Mouse (Mus musculus): ENCODE measurements around the gene Hist1h4b. TPM values are rescaled to one million over a fixed set of nuclear protein-coding genes. Genes with fewer than 3 reads are reported as not detected.

The Hist1h4b gene
- total and polyA plus RNA-seq, 2 experiments, result 63.4 TPM; not detected in 1

GRCm38 (mm10) chr13:23740910-23741309 lies 15.9 kb upstream of the Hist1h4b start:
- Histone ChIP-seq H3K36me3 (ENCODE audit: control insufficient read depth, insufficient read depth, low read length) (no peaks in the 10 kb centered on the region), H3K4me3 (ENCODE audit: insufficient read depth, low read depth, low read length) (no peak overlapping the region), H3K4me1 (ENCODE audit: control insufficient read depth, insufficient read depth, low read length) (peaks cover 10% of the 10 kb centered on the region; the same call in 1 of the 2 replicates), H3K9ac (ENCODE audit: low read depth, low read length) (no peak overlapping the region), H3K27ac (replicated peaks; ENCODE audit: insufficient read depth, low read depth, low read length) (no peak overlapping the region), H3K79me2 (ENCODE audit: control insufficient read depth, insufficient read depth, low read length) (no peaks in the 10 kb centered on the region), H3K27me3 (ENCODE audit: control insufficient read depth, insufficient read depth, low read length) (no peaks in the 10 kb centered on the region)
- WGBS, result 70% methylated on average over 5 of the region's 5 CpGs
- no peak for TF ChIP-seq CTCF (IDR thresholded peaks at IDR 0.05; ENCODE audit: low read depth, low read length)
- no peak for TF ChIP-seq POLR2A (IDR thresholded peaks at IDR 0.05; ENCODE audit: extremely low read depth, insufficient read depth, low read length)
- no peak for DNase-seq (ENCODE audit: extremely low read depth, low read depth, low spot score)

- peaks cover 10% of the 10 kb centered on the region; the same call in 1 of the 2 replicates for H3K4me1 ChIP-seq (ENCODE audit: control insufficient read depth, insufficient read depth, low read length)
- H3K27me3 ChIP-seq (ENCODE audit: control insufficient read depth, insufficient read depth, low read length), result no peaks in the 10 kb centered on the region
- no peak overlapping the region for H3K4me3 ChIP-seq (ENCODE audit: insufficient read depth, low read depth, low read length)
- no peaks in the 10 kb centered on the region for H3K79me2 ChIP-seq (ENCODE audit: control insufficient read depth, insufficient read depth, low read length)
- no peaks in the 10 kb centered on the region for H3K36me3 ChIP-seq (ENCODE audit: control insufficient read depth, insufficient read depth, low read length)
- H3K9ac ChIP-seq (ENCODE audit: low read depth, low read length), result no peak overlapping the region
- no peak overlapping the region for H3K27ac ChIP-seq (replicated peaks; ENCODE audit: insufficient read depth, low read depth, low read length)
- no peak for DNase-seq (ENCODE audit: extremely low read depth, low read depth, low spot score)
- TF ChIP-seq CTCF (IDR thresholded peaks at IDR 0.05; ENCODE audit: low read depth, low read length) (no peak), POLR2A (IDR thresholded peaks at IDR 0.05; ENCODE audit: extremely low read depth, insufficient read depth, low read length) (no peak)
These were observed 14.8 kb upstream of the Hist1h4b start for GRCm38 (mm10) chr13:23742007-23742406.

GRCm38 (mm10) chr13:23743215-23743614 lies 13.6 kb upstream of the Hist1h4b start:
- no peak for DNase-seq (ENCODE audit: extremely low read depth, low read depth, low spot score)
- 89% methylated on average over 5 of the region's 5 CpGs for WGBS
- Histone ChIP-seq H3K27ac (replicated peaks; ENCODE audit: insufficient read depth, low read depth, low read length) (no peak overlapping the region), H3K4me1 (ENCODE audit: control insufficient read depth, insufficient read depth, low read length) (peaks cover 14% of the 10 kb centered on the region; the same call in 1 of the 2 replicates), H3K79me2 (ENCODE audit: control insufficient read depth, insufficient read depth, low read length) (no peaks in the 10 kb centered on the region), H3K4me3 (ENCODE audit: insufficient read depth, low read depth, low read length) (no peak overlapping the region), H3K9ac (ENCODE audit: low read depth, low read length) (no peak overlapping the region), H3K27me3 (ENCODE audit: control insufficient read depth, insufficient read depth, low read length) (no peaks in the 10 kb centered on the region), H3K36me3 (ENCODE audit: control insufficient read depth, insufficient read depth, low read length) (no peaks in the 10 kb centered on the region)
- no peak for TF ChIP-seq CTCF (IDR thresholded peaks at IDR 0.05; ENCODE audit: low read depth, low read length)
- no peak for TF ChIP-seq POLR2A (IDR thresholded peaks at IDR 0.05; ENCODE audit: extremely low read depth, insufficient read depth, low read length)

- Histone ChIP-seq H3K4me1 (ENCODE audit: control insufficient read depth, insufficient read depth, low read length) (peaks cover 14% of the 10 kb centered on the region; the same call in 1 of the 2 replicates), H3K4me3 (ENCODE audit: insufficient read depth, low read depth, low read length) (no peak overlapping the region)
These were observed 12.8 kb upstream of the Hist1h4b start for GRCm38 (mm10) chr13:23743963-23744362.

GRCm38 (mm10) chr13:23744421-23745380 lies 12.1 kb upstream of the Hist1h4b start:
- Histone ChIP-seq H3K9ac (ENCODE audit: low read depth, low read length) (no peak overlapping the region), H3K27ac (replicated peaks; ENCODE audit: insufficient read depth, low read depth, low read length) (no peak overlapping the region), H3K36me3 (ENCODE audit: control insufficient read depth, insufficient read depth, low read length) (no peaks in the 10 kb centered on the region), H3K4me1 (ENCODE audit: control insufficient read depth, insufficient read depth, low read length) (peaks cover 14% of the 10 kb centered on the region; the same call in 1 of the 2 replicates), H3K4me3 (ENCODE audit: insufficient read depth, low read depth, low read length) (peak overlapping the region; percentile 16; the same call in 1 of the 2 replicates), H3K79me2 (ENCODE audit: control insufficient read depth, insufficient read depth, low read length) (no peaks in the 10 kb centered on the region), H3K27me3 (ENCODE audit: control insufficient read depth, insufficient read depth, low read length) (no peaks in the 10 kb centered on the region)
- WGBS, result 15% methylated on average over 16 of the region's 36 CpGs
- TF ChIP-seq CTCF (IDR thresholded peaks at IDR 0.05; ENCODE audit: low read depth, low read length), result no peak
- no peak for DNase-seq (ENCODE audit: extremely low read depth, low read depth, low spot score)

More at GRCm38 (mm10) chr13:23743963-23744362, 12.8 kb upstream of the Hist1h4b start:
- H3K79me2 ChIP-seq (ENCODE audit: control insufficient read depth, insufficient read depth, low read length), result no peaks in the 10 kb centered on the region
- TF ChIP-seq POLR2A (IDR thresholded peaks at IDR 0.05; ENCODE audit: extremely low read depth, insufficient read depth, low read length) (no peak), CTCF (IDR thresholded peaks at IDR 0.05; ENCODE audit: low read depth, low read length) (no peak)
- H3K27me3 ChIP-seq (ENCODE audit: control insufficient read depth, insufficient read depth, low read length), result no peaks in the 10 kb centered on the region
- H3K36me3 ChIP-seq (ENCODE audit: control insufficient read depth, insufficient read depth, low read length), result no peaks in the 10 kb centered on the region
- 63% methylated on average over 4 of the region's 4 CpGs for WGBS
- H3K9ac ChIP-seq (ENCODE audit: low read depth, low read length), result no peak overlapping the region
- DNase-seq (ENCODE audit: extremely low read depth, low read depth, low spot score), result no peak
- no peak overlapping the region for H3K27ac ChIP-seq (replicated peaks; ENCODE audit: insufficient read depth, low read depth, low read length)
